Mouse (Mus musculus) E14TG2a.4 (cell line): ENCODE data around the gene Smarcc1.

ENCODE experiments used
- CTCF ChIP-seq: conservative IDR thresholded peaks from 2 replicates; pipeline ENCODE4 v1.5.1; 2014; ENCODE audit warnings: low read length
- NANOG ChIP-seq: IDR thresholded peaks from 2 replicates; pipeline ENCODE4 v1.6.1; 2014; ENCODE audit warnings: borderline replicate concordance, low read length, mixed read lengths
- POU5F1 ChIP-seq: IDR thresholded peaks from 2 replicates; pipeline ENCODE4 v1.6.1; 2014; ENCODE audit warnings: low read length, borderline replicate concordance

- TF ChIP-seq CTCF (no peak), NANOG (no peak), POU5F1 (no peak)
These were observed 45.6 kb downstream of the Smarcc1 start for GRCm38 (mm10) chr9:110163071-110163470.
